Mouse (Mus musculus) 3134 (cell line): ENCODE results near the gene Tinag.
"Not testable (repeated sequence)": the region's sequence is repeated elsewhere in the genome, so short reads cannot be mapped to it uniquely, and the experiment has no call there.

Experiments
- DNase-seq: peaks from one replicate; pipeline ENCODE4 v3.0.0-alpha.2; 2011; ENCODE audit warnings: low spot score; ENCODE audit not compliant: insufficient read length; ENCODE audit errors: extremely low read depth

The Tinag gene

GRCm38 (mm10) chr9:77045585-77045984 lies at the start of gene Tinag:
TSS of gene Tinag (minus strand) at chr9:77045794.
- no peak for DNase-seq

- not testable (repeated sequence) for DNase-seq
These were observed 37.6 kb upstream of the Tinag start for GRCm38 (mm10) chr9:77083221-77083620.

GRCm38 (mm10) chr9:77071676-77072075 lies 26.1 kb upstream of the Tinag start:
- no peak for DNase-seq

- DNase-seq = no peak
These were observed 11.0 kb upstream of the Tinag start for GRCm38 (mm10) chr9:77056611-77057010.

- no peak for DNase-seq
These were observed 9.0 kb upstream of the Tinag start for GRCm38 (mm10) chr9:77054426-77055193.

- no peak for DNase-seq
These were observed 5.8 kb upstream of the Tinag start for GRCm38 (mm10) chr9:77051406-77051805.

- DNase-seq = no peak
These were observed 4.1 kb upstream of the Tinag start for GRCm38 (mm10) chr9:77049669-77050068.

GRCm38 (mm10) chr9:77046067-77046715 lies 597 bp upstream of the Tinag start:
- DNase-seq = no peak

GRCm38 (mm10) chr9:77035361-77035760 lies 10.2 kb downstream of the Tinag start:
- DNase-seq = no peak

GRCm38 (mm10) chr9:77032430-77033154 lies 13.0 kb downstream of the Tinag start:
- DNase-seq = no peak

- DNase-seq = no peak
These were observed 20.3 kb downstream of the Tinag start for GRCm38 (mm10) chr9:77025271-77025670.

GRCm38 (mm10) chr9:77018935-77019334 lies 26.7 kb downstream of the Tinag start:
- DNase-seq = no peak

GRCm38 (mm10) chr9:76996021-76996420 lies 49.6 kb downstream of the Tinag start:
- no peak for DNase-seq

- no peak for DNase-seq
These were observed 55.6 kb downstream of the Tinag start for GRCm38 (mm10) chr9:76989946-76990345.

GRCm38 (mm10) chr9:76934813-76935212 lies 110.8 kb downstream of the Tinag start:
- no peak for DNase-seq

- peak; percentile 0 for DNase-seq
These were observed 130.4 kb downstream of the Tinag start for GRCm38 (mm10) chr9:76915093-76915661.
